Mouse (Mus musculus) spleen, adult 18-20 months (tissue): ENCODE measurements at regions not wholly inside any gene's neighbourhood (a gene's known extent, or its start where the extent isn't known, plus 50 kb on each side); places are given as distances from the start of the nearest gene placed in this dataset.

Experiments
- DNase-seq, 2 experiments: peaks; one replicate each; pipeline ENCODE4 v3.0.0; 2022; ENCODE audit warnings: mixed read lengths in 2 of 2

GRCm38 (mm10) chr13:35214219-35214618 lies 187.3 kb upstream of the Eci2 start:
- no peak for DNase-seq

GRCm38 (mm10) chr13:35226142-35226829 lies 199.4 kb upstream of the Eci2 start:
- no peak for DNase-seq

- DNase-seq = no peak
Observed at GRCm38 (mm10) chr13:35226944-35227343, 200.0 kb upstream of the Eci2 start.

- no peak for DNase-seq
Observed at GRCm38 (mm10) chr13:35229601-35230000, 202.7 kb upstream of the Eci2 start.

- DNase-seq = no peak
Observed at GRCm38 (mm10) chr13:35233636-35234035, 206.7 kb upstream of the Eci2 start.

- DNase-seq = no peak
Observed at GRCm38 (mm10) chr13:35241443-35241842, 214.5 kb upstream of the Eci2 start.

GRCm38 (mm10) chr13:35243946-35244345 lies 217.1 kb upstream of the Eci2 start:
- DNase-seq = no peak

- DNase-seq = no peak
Observed at GRCm38 (mm10) chr13:35257386-35257785, 230.5 kb upstream of the Eci2 start.

GRCm38 (mm10) chr13:35258720-35259119 lies 231.8 kb upstream of the Eci2 start:
- DNase-seq = no peak

- no peak for DNase-seq
Observed at GRCm38 (mm10) chr13:35283959-35284358, 257.1 kb upstream of the Eci2 start.

GRCm38 (mm10) chr13:35302088-35302487 lies 275.2 kb upstream of the Eci2 start:
- no peak for DNase-seq

GRCm38 (mm10) chr13:35316772-35317171 lies 289.9 kb upstream of the Eci2 start:
- DNase-seq = no peak

- DNase-seq = no peak
Observed at GRCm38 (mm10) chr13:35326682-35327242, 299.9 kb upstream of the Eci2 start.

- DNase-seq = no peak
Observed at GRCm38 (mm10) chr13:35328320-35328719, 301.4 kb upstream of the Eci2 start.

GRCm38 (mm10) chr13:35330926-35331325 lies 304.0 kb upstream of the Eci2 start:
- no peak for DNase-seq

GRCm38 (mm10) chr13:35345507-35346129 lies 314.0 kb upstream of the Cdyl start:
- DNase-seq = no peak

GRCm38 (mm10) chr13:35348283-35348682 lies 311.4 kb upstream of the Cdyl start:
- no peak for DNase-seq

GRCm38 (mm10) chr13:35359345-35359744 lies 300.3 kb upstream of the Cdyl start:
- no peak for DNase-seq

- DNase-seq = no peak
Observed at GRCm38 (mm10) chr13:35377487-35377886, 282.1 kb upstream of the Cdyl start.

- no peak for DNase-seq
Observed at GRCm38 (mm10) chr13:35379500-35379899, 280.1 kb upstream of the Cdyl start.

GRCm38 (mm10) chr13:35380224-35381009 lies 279.2 kb upstream of the Cdyl start:
- no peak for DNase-seq

GRCm38 (mm10) chr13:35381641-35382040 lies 278.0 kb upstream of the Cdyl start:
- no peak for DNase-seq

GRCm38 (mm10) chr13:35383000-35383623 lies 276.5 kb upstream of the Cdyl start:
- no peak for DNase-seq
